Mouse (Mus musculus): Measurements from ENCODE around the gene Mrpl3.

DNA sequence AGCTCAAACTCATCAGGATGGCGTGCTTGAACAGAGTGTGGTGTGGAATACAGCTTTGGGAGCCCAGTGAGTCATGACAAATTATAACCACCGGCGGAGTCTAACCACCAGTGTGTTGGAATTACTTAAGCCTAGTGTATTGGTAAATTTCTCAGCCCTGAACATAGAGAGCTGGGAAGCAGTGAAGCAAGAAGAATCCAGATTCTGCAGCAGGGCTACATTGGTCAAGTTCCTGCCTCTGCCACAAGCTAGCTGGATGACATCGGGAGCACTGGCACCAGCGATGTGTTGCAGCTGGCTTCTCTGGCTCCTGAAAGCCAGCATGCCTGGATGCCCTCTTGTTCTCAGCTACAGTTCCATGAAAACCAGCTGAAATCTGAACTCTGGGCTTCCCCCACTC lies 50.9 kb downstream of the Mrpl3 start:
- TF ChIP-seq GATA1 (IDR thresholded peaks at IDR 0.05; ENCODE audit: low read length) (no peak), TAL1 (IDR thresholded peaks at IDR 0.05; ENCODE audit: low read length) (no peak)

Data from erythroblast, embryonic 14.5 days (primary cell).